Mouse (Mus musculus) C3H10T1/2 (cell line): ENCODE results near the gene Kcnj15. TPM values are rescaled to one million over a fixed set of nuclear protein-coding genes. Genes with fewer than 3 reads are reported as not detected.

Source experiments
- polyA plus RNA-seq, 2 experiments: library from polyadenylated mRNA; unstranded; fragments of >200 nt; fragmentation: generic; extraction: Trizol; gene quantifications; one replicate each; pipeline ENCODE4 v1.2.1; 2012; ENCODE audit warnings: missing spikeins in 2 of 2

The Kcnj15 gene
- not detected for polyA plus RNA-seq

GRCm38 (mm10) chr16:95257266-95257894 is at the start of gene Kcnj15:
TSS of gene Kcnj15 (plus strand) at chr16:95257558.

